Mouse (Mus musculus): Measurements from ENCODE around the gene Pamr1. TPM values are rescaled to one million over a fixed set of nuclear protein-coding genes. Genes with fewer than 3 reads are reported as not detected.

Gene Pamr1
- polyA plus RNA-seq, 1 experiment from 2014 or later, result 3.8 TPM

- Histone ChIP-seq H3K4me3 (ENCODE audit: low read depth, low read length) (no peak overlapping the region), H3K9me3 (ENCODE audit: control insufficient read depth, low read length) (no peaks in the 10 kb centered on the region), H3K4me1 (ENCODE audit: control insufficient read depth, insufficient read depth, low read length) (no peaks in the 10 kb centered on the region), H3K27ac (ENCODE audit: low read depth, low read length) (no peak overlapping the region), H3K9ac (ENCODE audit: low read length) (no peak overlapping the region), H3K27me3 (ENCODE audit: control insufficient read depth, insufficient read depth, low read length) (no peaks in the 10 kb centered on the region), H3K36me3 (ENCODE audit: control insufficient read depth, insufficient read depth, low read length) (no peaks in the 10 kb centered on the region), H3K4me2 (ENCODE audit: low read depth) (no peak overlapping the region)
- WGBS, result 79% methylated on average over 6 of the region's 6 CpGs
- ATAC-seq (ENCODE audit: insufficient read depth, low FRiP score, low TSS enrichment) (no peak), DNase-seq (ENCODE audit: low spot score) (no peak)
Measured at GRCm38 (mm10) chr2:102677400-102677799, 127.6 kb downstream of the Pamr1 start.

- 59% methylated on average over 7 of the region's 7 CpGs for WGBS
- ATAC-seq (ENCODE audit: insufficient read depth, low FRiP score, low TSS enrichment) (peak; percentile 22; the same call in 1 of the 2 replicates), DNase-seq (ENCODE audit: low spot score) (no peak)
- H3K4me3 ChIP-seq (ENCODE audit: low read depth, low read length), result no peak overlapping the region
- no peak overlapping the region for H3K4me2 ChIP-seq (ENCODE audit: low read depth)
- H3K36me3 ChIP-seq (ENCODE audit: control insufficient read depth, insufficient read depth, low read length), result no peaks in the 10 kb centered on the region
- H3K4me1 ChIP-seq (ENCODE audit: control insufficient read depth, insufficient read depth, low read length), result no peaks in the 10 kb centered on the region; the same call in 1 of the 2 replicates
- no peak overlapping the region for H3K9ac ChIP-seq (ENCODE audit: low read length)
- no peaks in the 10 kb centered on the region for H3K27me3 ChIP-seq (ENCODE audit: control insufficient read depth, insufficient read depth, low read length)
- no peaks in the 10 kb centered on the region for H3K9me3 ChIP-seq (ENCODE audit: control insufficient read depth, low read length)
- H3K27ac ChIP-seq (ENCODE audit: low read depth, low read length), result no peak overlapping the region
Measured at GRCm38 (mm10) chr2:102681351-102681750, 131.5 kb downstream of the Pamr1 start.

GRCm38 (mm10) chr2:102682168-102682567 is 132.4 kb downstream of the Pamr1 start:
- Histone ChIP-seq H3K27ac (ENCODE audit: low read depth, low read length) (no peak overlapping the region), H3K4me1 (ENCODE audit: control insufficient read depth, insufficient read depth, low read length) (no peaks in the 10 kb centered on the region; the same call in 1 of the 2 replicates), H3K36me3 (ENCODE audit: control insufficient read depth, insufficient read depth, low read length) (no peaks in the 10 kb centered on the region), H3K4me2 (ENCODE audit: low read depth) (no peak overlapping the region), H3K4me3 (ENCODE audit: low read depth, low read length) (no peak overlapping the region), H3K27me3 (ENCODE audit: control insufficient read depth, insufficient read depth, low read length) (no peaks in the 10 kb centered on the region), H3K9me3 (ENCODE audit: control insufficient read depth, low read length) (no peaks in the 10 kb centered on the region), H3K9ac (ENCODE audit: low read length) (no peak overlapping the region)
- WGBS, result 50% methylated on average over 5 of the region's 5 CpGs
- DNase-seq (ENCODE audit: low spot score) (peak; percentile 24), ATAC-seq (ENCODE audit: insufficient read depth, low FRiP score, low TSS enrichment) (no peak)

GRCm38 (mm10) chr2:102685371-102686107 is 135.7 kb downstream of the Pamr1 start:
- DNase-seq (ENCODE audit: low spot score) (no peak), ATAC-seq (ENCODE audit: insufficient read depth, low FRiP score, low TSS enrichment) (no peak; the same call in 1 of the 2 replicates)
- Histone ChIP-seq H3K4me3 (ENCODE audit: low read depth, low read length) (no peak overlapping the region), H3K4me2 (ENCODE audit: low read depth) (no peak overlapping the region), H3K36me3 (ENCODE audit: control insufficient read depth, insufficient read depth, low read length) (no peaks in the 10 kb centered on the region), H3K9me3 (ENCODE audit: control insufficient read depth, low read length) (no peaks in the 10 kb centered on the region), H3K9ac (ENCODE audit: low read length) (no peak overlapping the region), H3K4me1 (ENCODE audit: control insufficient read depth, insufficient read depth, low read length) (no peaks in the 10 kb centered on the region; the same call in 1 of the 2 replicates), H3K27ac (ENCODE audit: low read depth, low read length) (no peak overlapping the region), H3K27me3 (ENCODE audit: control insufficient read depth, insufficient read depth, low read length) (no peaks in the 10 kb centered on the region)
- 84% methylated on average over 7 of the region's 7 CpGs for WGBS

- Histone ChIP-seq H3K9me3 (ENCODE audit: control insufficient read depth, low read length) (no peaks in the 10 kb centered on the region), H3K9ac (ENCODE audit: low read length) (no peak overlapping the region), H3K4me3 (ENCODE audit: low read depth, low read length) (no peak overlapping the region), H3K4me2 (ENCODE audit: low read depth) (no peak overlapping the region), H3K4me1 (ENCODE audit: control insufficient read depth, insufficient read depth, low read length) (no peaks in the 10 kb centered on the region; the same call in 1 of the 2 replicates), H3K36me3 (ENCODE audit: control insufficient read depth, insufficient read depth, low read length) (no peaks in the 10 kb centered on the region), H3K27ac (ENCODE audit: low read depth, low read length) (no peak overlapping the region), H3K27me3 (ENCODE audit: control insufficient read depth, insufficient read depth, low read length) (no peaks in the 10 kb centered on the region)
- 74% methylated on average over 9 of the region's 9 CpGs for WGBS
- DNase-seq (ENCODE audit: low spot score) (no peak), ATAC-seq (ENCODE audit: insufficient read depth, low FRiP score, low TSS enrichment) (no peak)
Measured at GRCm38 (mm10) chr2:102686108-102686450, 136.3 kb downstream of the Pamr1 start.

Other genes starting within 250 kb of the Pamr1 start
- gene Trim44, start 142.2 kb upstream of the Pamr1 start, polyA plus RNA-seq (2014; fragmentation: Nextera tagmentation; extraction: Ambion mirVana), result 48.4 and 52.2 TPM in 2 replicates
- gene Fjx1, start 97.5 kb upstream of the Pamr1 start, polyA plus RNA-seq (2014; fragmentation: Nextera tagmentation; extraction: Ambion mirVana), result 22.3 and 22.5 TPM in 2 replicates
- 12.9 and 13.7 TPM in 2 replicates for gene Slc1a2, start 108.6 kb downstream of the Pamr1 start, polyA plus RNA-seq (2014; fragmentation: Nextera tagmentation; extraction: Ambion mirVana)